Mouse (Mus musculus): ENCODE measurements around the gene Lipa. TPM values are rescaled to one million over a fixed set of nuclear protein-coding genes. Genes with fewer than 3 reads are reported as not detected.
A peak's percentile ranks its signal among the peaks of the same experiment; 100 is the strongest.

Gene Lipa
- polyA plus RNA-seq, 2 experiments: 22.7 to 40.4 TPM

- Histone ChIP-seq H3K27ac (no peak overlapping the region), H3K4me3 (ENCODE audit: insufficient read depth in 1 of 2, low read depth in 2 of 2, low read length in 2 of 2) (no peak overlapping the region), H3K36me3 (replicated peaks; ENCODE audit: control insufficient read depth, insufficient read depth, low read depth) (no peaks in the 10 kb centered on the region; the same call in 1 of the 2 replicates), H3K9ac (replicated peaks) (no peak overlapping the region), H3K4me1 (replicated peaks; ENCODE audit: control insufficient read depth in 2 of 2, insufficient read depth in 2 of 2, low read length in 1 of 2) (peaks cover 4 to 6% of the 10 kb centered on the region in 2 experiments; a peak in 2 of 4 replicates), H3K9me3 (ENCODE audit: control insufficient read depth, low read length) (no peaks in the 10 kb centered on the region), H3K27me3 (ENCODE audit: control insufficient read depth, insufficient read depth, low read length) (no peaks in the 10 kb centered on the region), H3K4me2 (ENCODE audit: low read depth) (0 out of 2 replicates have a peak overlapping the region, but pooled peaks have one; percentile 13)
- DNase-seq (ENCODE audit: low read depth in 3 of 3, low spot score in 3 of 3) (no peak), ATAC-seq (ENCODE audit: insufficient read depth) (no peak)
- 54% methylated on average over 9 of the region's 9 CpGs for WGBS (ENCODE audit: insufficient replicate concordance)
- TF ChIP-seq EP300 (IDR thresholded peaks at IDR 0.05; ENCODE audit: low read depth) (no peak), CTCF (IDR thresholded peaks at IDR 0.05; ENCODE audit: low read depth) (no peak)
Observed at GRCm38 (mm10) chr19:34524646-34525045, 2.6 kb downstream of the Lipa start.

GRCm38 (mm10) chr19:34523106-34523725 is 4.1 kb downstream of the Lipa start:
- 72% methylated on average over 12 of the region's 12 CpGs for WGBS (ENCODE audit: insufficient replicate concordance)
- H3K27me3 ChIP-seq (ENCODE audit: control insufficient read depth, insufficient read depth, low read length): no peaks in the 10 kb centered on the region

GRCm38 (mm10) chr19:34521978-34522377 is 5.3 kb downstream of the Lipa start:
- peaks cover 4 to 14% of the 10 kb centered on the region in 2 experiments; a peak in 3 of 4 replicates for H3K4me1 ChIP-seq (replicated peaks; ENCODE audit: control insufficient read depth in 2 of 2, insufficient read depth in 2 of 2, low read length in 1 of 2)
- no peaks in the 10 kb centered on the region for H3K9me3 ChIP-seq (ENCODE audit: control insufficient read depth, low read length)
- 69% methylated on average over 1 of the region's 1 CpGs for WGBS (ENCODE audit: insufficient replicate concordance)
- no peak overlapping the region for H3K4me3 ChIP-seq (ENCODE audit: insufficient read depth in 1 of 2, low read depth in 2 of 2, low read length in 2 of 2)
- TF ChIP-seq CTCF (IDR thresholded peaks at IDR 0.05; ENCODE audit: low read depth) (no peak), EP300 (IDR thresholded peaks at IDR 0.05; ENCODE audit: low read depth) (no peak)
- no peak overlapping the region for H3K4me2 ChIP-seq (ENCODE audit: low read depth)
- no peak for ATAC-seq (ENCODE audit: insufficient read depth)
- no peak overlapping the region for H3K9ac ChIP-seq (replicated peaks)
- no peak for DNase-seq (ENCODE audit: low read depth in 3 of 3, low spot score in 3 of 3)
- no peaks in the 10 kb centered on the region for H3K27me3 ChIP-seq (ENCODE audit: control insufficient read depth, insufficient read depth, low read length)
- H3K36me3 ChIP-seq (replicated peaks; ENCODE audit: control insufficient read depth, insufficient read depth, low read depth): no peaks in the 10 kb centered on the region; the same call in 1 of the 2 replicates
- H3K27ac ChIP-seq: no peak overlapping the region

More at GRCm38 (mm10) chr19:34523106-34523725, 4.1 kb downstream of the Lipa start:
- Histone ChIP-seq H3K4me3 (ENCODE audit: insufficient read depth in 1 of 2, low read depth in 2 of 2, low read length in 2 of 2) (no peak overlapping the region), H3K4me1 (replicated peaks; ENCODE audit: control insufficient read depth in 2 of 2, insufficient read depth in 2 of 2, low read length in 1 of 2) (peaks cover 4 to 12% of the 10 kb centered on the region in 2 experiments; a peak in 3 of 4 replicates), H3K9ac (replicated peaks) (no peak overlapping the region), H3K9me3 (ENCODE audit: control insufficient read depth, low read length) (no peaks in the 10 kb centered on the region), H3K4me2 (ENCODE audit: low read depth) (no peak overlapping the region), H3K27ac (no peak overlapping the region), H3K36me3 (replicated peaks; ENCODE audit: control insufficient read depth, insufficient read depth, low read depth) (no peaks in the 10 kb centered on the region; the same call in 1 of the 2 replicates)
- TF ChIP-seq CTCF (IDR thresholded peaks at IDR 0.05; ENCODE audit: low read depth) (no peak), EP300 (IDR thresholded peaks at IDR 0.05; ENCODE audit: low read depth) (no peak)
- ATAC-seq (ENCODE audit: insufficient read depth): no peak
- no peak for DNase-seq (ENCODE audit: low read depth in 3 of 3, low spot score in 3 of 3)

GRCm38 (mm10) chr19:34521361-34521760 is 5.9 kb downstream of the Lipa start:
- Histone ChIP-seq H3K4me1 (replicated peaks; ENCODE audit: control insufficient read depth in 2 of 2, insufficient read depth in 2 of 2, low read length in 1 of 2) (peaks cover 3 to 15% of the 10 kb centered on the region in 2 experiments; a peak in 3 of 4 replicates), H3K36me3 (replicated peaks; ENCODE audit: control insufficient read depth, insufficient read depth, low read depth) (no peaks in the 10 kb centered on the region; the same call in 1 of the 2 replicates), H3K9ac (replicated peaks) (no peak overlapping the region), H3K27me3 (ENCODE audit: control insufficient read depth, insufficient read depth, low read length) (no peaks in the 10 kb centered on the region), H3K9me3 (ENCODE audit: control insufficient read depth, low read length) (no peaks in the 10 kb centered on the region), H3K27ac (no peak overlapping the region), H3K4me2 (ENCODE audit: low read depth) (no peak overlapping the region), H3K4me3 (ENCODE audit: insufficient read depth in 1 of 2, low read depth in 2 of 2, low read length in 2 of 2) (no peak overlapping the region)
- 29% methylated on average over 2 of the region's 2 CpGs for WGBS (ENCODE audit: insufficient replicate concordance)
- DNase-seq (ENCODE audit: low read depth in 3 of 3, low spot score in 3 of 3): no peak
- no peak for ATAC-seq (ENCODE audit: insufficient read depth)
- no peak for TF ChIP-seq CTCF (IDR thresholded peaks at IDR 0.05; ENCODE audit: low read depth)
- TF ChIP-seq EP300 (IDR thresholded peaks at IDR 0.05; ENCODE audit: low read depth): no peak

- no peaks in the 10 kb centered on the region; the same call in 1 of the 2 replicates for H3K36me3 ChIP-seq (replicated peaks; ENCODE audit: control insufficient read depth, insufficient read depth, low read depth)
- no peaks in the 10 kb centered on the region for H3K9me3 ChIP-seq (ENCODE audit: control insufficient read depth, low read length)
- no peaks in the 10 kb centered on the region for H3K27me3 ChIP-seq (ENCODE audit: control insufficient read depth, insufficient read depth, low read length)
- no peak overlapping the region for H3K4me2 ChIP-seq (ENCODE audit: low read depth)
- no peak for DNase-seq (ENCODE audit: low read depth in 3 of 3, low spot score in 3 of 3)
- no peak overlapping the region for H3K9ac ChIP-seq (replicated peaks)
- no peak overlapping the region for H3K27ac ChIP-seq
- no peak for TF ChIP-seq CTCF (IDR thresholded peaks at IDR 0.05; ENCODE audit: low read depth)
- TF ChIP-seq EP300 (IDR thresholded peaks at IDR 0.05; ENCODE audit: low read depth): no peak
- H3K4me1 ChIP-seq (replicated peaks; ENCODE audit: control insufficient read depth in 2 of 2, insufficient read depth in 2 of 2, low read length in 1 of 2): peaks cover 0 to 12% of the 10 kb centered on the region in 2 experiments; a peak in 2 of 4 replicates
- no peak for ATAC-seq (ENCODE audit: insufficient read depth)
- 65% methylated on average over 4 of the region's 4 CpGs for WGBS (ENCODE audit: insufficient replicate concordance)
- H3K4me3 ChIP-seq (ENCODE audit: insufficient read depth in 1 of 2, low read depth in 2 of 2, low read length in 2 of 2): no peak overlapping the region
Observed at GRCm38 (mm10) chr19:34520051-34520450, 7.2 kb downstream of the Lipa start.

Data from liver, embryonic 14.5 days (tissue).